Comparison of ENCODE assay signal across 11 mouse cellular contexts in genomic region chr12:52186963-52187590, GRCm38 (mm10).
DNase-seq lines count a peak whose midpoint lies in the region; ATAC-seq and TF ChIP-seq lines count a peak whose summit lies in the region.
"Had no signal": no experiment of that assay in that cellular context is flagged by ENCODE, and none has a peak within 500 bp of the region (broad histone marks: within the 10 kb centered on the region; RNA-seq: fewer than 3 reads in every experiment).

No protein-coding gene starts in this region.

- TF ChIP-seq CTCF in lung, postnatal 0 days (IDR thresholded peaks at IDR 0.05) = no peak

- H3K9me3 ChIP-seq in lung, postnatal 0 days (ENCODE audit: low read length) = no peaks in the 10 kb centered on the region
- no peaks in the 10 kb centered on the region for H3K9me3 ChIP-seq in neural tube, embryonic 14.5 days (ENCODE audit: control insufficient read depth, low read length)
- H3K9me3 ChIP-seq: liver, embryonic 15.5 days had no signal

- H3K9ac ChIP-seq in lung, postnatal 0 days (replicated peaks; ENCODE audit: low read depth) = no peak overlapping the region
- H3K9ac ChIP-seq in neural tube, embryonic 14.5 days (replicated peaks; ENCODE audit: low read depth, low read length) = no peak overlapping the region
- H3K9ac ChIP-seq: liver, embryonic 15.5 days had no signal

- WGBS in lung, postnatal 0 days = 44% methylated on average over 5 of the region's 5 CpGs
- WGBS in neural tube, embryonic 14.5 days = 35% methylated on average over 5 of the region's 5 CpGs

- peak; percentile 19 for DNase-seq in adrenal gland, postnatal 10 days
- no peak for DNase-seq in adrenal gland, postnatal 25 days
- DNase-seq in lung, postnatal 0 days (ENCODE audit: low spot score) = peak; percentile 9
- no peak for DNase-seq in lung, postnatal 14 days
- DNase-seq in layer of hippocampus, adult 18-20 months (ENCODE audit: low spot score in 2 of 2) = peak; percentile 30 to 85
- no peak for DNase-seq in lung, postnatal 36 days
- DNase-seq: gastrocnemius, postnatal 14 days had no signal

- no peak overlapping the region for H3K4me3 ChIP-seq in lung, postnatal 0 days (ENCODE audit: low read depth, low read length)
- H3K4me3 ChIP-seq in neural tube, embryonic 14.5 days (ENCODE audit: low read depth, low read length) = no peak overlapping the region
- H3K4me3 ChIP-seq: liver, embryonic 15.5 days had no signal

- no peaks in the 10 kb centered on the region for H3K36me3 ChIP-seq in lung, postnatal 0 days (ENCODE audit: insufficient read depth, low read length)
- H3K36me3 ChIP-seq in neural tube, embryonic 14.5 days (ENCODE audit: control insufficient read depth, insufficient read depth, low read length) = no peaks in the 10 kb centered on the region
- H3K36me3 ChIP-seq: liver, embryonic 15.5 days had no signal

- no peak for ATAC-seq in lung, postnatal 0 days
- peak; percentile 71; the same call in 1 of the 2 replicates for ATAC-seq in neural tube, embryonic 14.5 days (ENCODE audit: low read depth)
- ATAC-seq in cerebellum, adult (ENCODE audit: insufficient number of reproducible peaks, low FRiP score, low TSS enrichment) = no peak

- no peak overlapping the region for H3K27ac ChIP-seq in lung, postnatal 0 days (ENCODE audit: low read length)
- no peak overlapping the region for H3K27ac ChIP-seq in neural tube, embryonic 14.5 days (ENCODE audit: low read depth, low read length)
- H3K27ac ChIP-seq: kidney, postnatal 0 days; liver, embryonic 15.5 days had no signal

- no peaks in the 10 kb centered on the region for H3K4me1 ChIP-seq in lung, postnatal 0 days (ENCODE audit: insufficient read depth, low read depth, low read length)
- H3K4me1 ChIP-seq in neural tube, embryonic 14.5 days (ENCODE audit: control insufficient read depth, insufficient read depth, low read length) = 0 out of 2 replicates have a peak, but pooled peaks cover 4% of the 10 kb centered on the region
- H3K4me1 ChIP-seq: liver, embryonic 15.5 days had no signal

- H3K27me3 ChIP-seq in lung, postnatal 0 days (replicated peaks; ENCODE audit: insufficient read depth, low read length) = no peaks in the 10 kb centered on the region
- H3K27me3 ChIP-seq in neural tube, embryonic 14.5 days (ENCODE audit: control insufficient read depth, insufficient read depth, low read length) = no peaks in the 10 kb centered on the region
- H3K27me3 ChIP-seq: liver, embryonic 15.5 days had no signal

- H3K4me2 ChIP-seq in lung, postnatal 0 days (replicated peaks; ENCODE audit: low read depth, low read length) = no peak overlapping the region
- H3K4me2 ChIP-seq in neural tube, embryonic 14.5 days (ENCODE audit: low read depth, low read length) = no peak overlapping the region
- H3K4me2 ChIP-seq: liver, embryonic 15.5 days had no signal

- no peak for TF ChIP-seq EP300 in lung, postnatal 0 days (IDR thresholded peaks at IDR 0.05)

Comparison
In these comparisons a context has a peak if more than half of its experiments do, and no peak if none do; other contexts are left out.
1. DNase-seq: peak in adrenal gland, postnatal 10 days (single experiment), lung, postnatal 0 days (single experiment) and layer of hippocampus, adult 18-20 months (2 of 2); none in adrenal gland, postnatal 25 days (single experiment), lung, postnatal 14 days (single experiment) and lung, postnatal 36 days (single experiment).